Mouse (Mus musculus): Measurements from ENCODE around the gene Ovol1.

GRCm38 (mm10) chr19:5510031-5511026 lies 50.1 kb downstream of the Ovol1 start, which contains the start of gene Snx32:
- TF ChIP-seq CTCF (IDR thresholded peaks at IDR 0.05; ENCODE audit: low read depth, low read length) (no peak), POLR2AphosphoS5 (IDR thresholded peaks at IDR 0.05; ENCODE audit: insufficient replicate concordance, low read depth, low read length) (no peak), GATA2 (IDR thresholded peaks at IDR 0.05; ENCODE audit: borderline replicate concordance, low read depth, low read length) (no peak)
